Mouse (Mus musculus) layer of hippocampus, adult 9-10 months (tissue): ENCODE data around the gene Rab42.

Source experiments
- DNase-seq: peaks from one replicate; pipeline ENCODE4 v3.0.0; 2022; ENCODE audit warnings: low spot score

Rab42 gene

GRCm38 (mm10) chr4:132273166-132273565, 30.0 kb downstream of the Rab42 start:
- DNase-seq: no peak

- DNase-seq: peak; percentile 83
Measured at GRCm38 (mm10) chr4:132269740-132270560, 33.2 kb downstream of the Rab42 start.

- DNase-seq: no peak
Measured at GRCm38 (mm10) chr4:132268871-132269739, 34.1 kb downstream of the Rab42 start.

- DNase-seq: no peak
Measured at GRCm38 (mm10) chr4:132266835-132267349, 36.3 kb downstream of the Rab42 start.

DNA sequence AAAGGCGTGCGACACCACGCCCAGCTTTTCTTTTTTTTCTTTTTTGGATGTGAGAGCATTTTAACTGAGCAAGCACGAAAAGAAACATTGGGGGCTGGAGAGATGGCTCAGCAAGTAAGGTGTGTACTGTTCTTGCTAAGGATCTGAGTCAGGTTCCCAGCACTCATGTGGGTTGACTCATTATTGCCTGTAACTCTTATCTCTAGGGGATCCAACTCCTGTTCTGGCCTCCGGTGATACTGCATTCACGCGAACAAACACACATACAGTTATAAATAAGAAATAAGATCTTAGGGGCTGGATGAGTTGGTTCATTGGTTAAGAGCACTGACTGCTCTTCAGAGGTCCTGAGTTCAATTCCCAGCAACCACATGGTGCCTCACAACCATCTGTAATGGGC, 39.9 kb downstream of the Rab42 start:
- no peak for DNase-seq

DNA sequence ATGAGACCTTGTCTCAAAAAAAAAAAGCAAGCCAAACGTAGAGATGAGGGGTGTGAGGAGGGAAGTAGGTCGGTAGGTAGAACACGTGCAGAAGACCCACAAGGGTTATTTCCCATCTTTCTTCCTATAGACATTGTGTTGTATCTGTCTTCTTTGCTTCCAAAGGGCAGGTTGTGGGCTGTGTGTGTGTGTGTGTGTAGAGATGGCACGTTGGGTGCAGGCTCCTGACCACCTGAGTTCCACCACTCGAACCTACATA, 40.9 kb downstream of the Rab42 start:
- no peak for DNase-seq

DNA sequence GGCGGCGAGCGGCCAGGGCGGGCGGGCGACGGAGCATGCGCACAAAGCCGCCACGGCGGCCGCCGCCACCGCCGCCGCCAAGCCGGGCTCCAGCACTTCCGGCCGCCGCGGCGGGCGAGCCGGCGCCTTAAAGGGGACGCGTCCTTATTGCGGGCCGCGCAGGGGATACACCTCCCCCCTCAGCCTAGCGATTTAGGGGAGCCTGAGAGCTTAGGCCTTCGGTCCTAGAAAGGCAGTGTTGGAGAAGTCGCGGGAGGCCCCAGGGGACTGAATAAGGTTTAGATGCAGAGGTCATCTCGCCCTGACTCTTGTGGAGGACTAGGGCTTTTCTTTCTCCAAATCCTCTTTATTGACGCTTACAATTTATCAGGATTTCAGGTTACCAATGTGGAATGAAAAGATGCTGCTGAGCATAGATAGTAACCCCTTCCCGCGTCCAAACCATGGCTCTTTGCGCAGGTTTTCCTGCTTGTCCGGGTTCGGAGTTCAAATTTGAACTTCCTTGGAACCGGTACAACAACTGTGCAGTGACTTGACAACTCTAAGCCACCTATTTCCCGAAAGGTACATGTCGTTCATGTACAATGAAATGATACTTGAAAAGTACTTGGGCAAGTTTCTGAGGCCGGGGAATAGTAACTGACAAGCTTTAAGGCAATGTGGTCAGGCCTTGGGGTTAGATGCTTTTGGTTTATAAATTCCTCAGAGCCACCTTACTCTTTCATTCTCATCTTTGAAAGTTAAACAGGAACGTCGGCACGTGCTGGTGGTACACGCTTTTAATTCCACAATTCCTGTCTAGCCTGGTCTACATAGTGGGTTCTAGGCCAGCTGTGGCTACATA, 41.4 kb downstream of the Rab42 start, which contains the start of gene Gmeb1:
Gene Gmeb1, minus strand, starts transcription at position 89 of the 844 bp plus-strand sequence.
- no peak for DNase-seq

DNA sequence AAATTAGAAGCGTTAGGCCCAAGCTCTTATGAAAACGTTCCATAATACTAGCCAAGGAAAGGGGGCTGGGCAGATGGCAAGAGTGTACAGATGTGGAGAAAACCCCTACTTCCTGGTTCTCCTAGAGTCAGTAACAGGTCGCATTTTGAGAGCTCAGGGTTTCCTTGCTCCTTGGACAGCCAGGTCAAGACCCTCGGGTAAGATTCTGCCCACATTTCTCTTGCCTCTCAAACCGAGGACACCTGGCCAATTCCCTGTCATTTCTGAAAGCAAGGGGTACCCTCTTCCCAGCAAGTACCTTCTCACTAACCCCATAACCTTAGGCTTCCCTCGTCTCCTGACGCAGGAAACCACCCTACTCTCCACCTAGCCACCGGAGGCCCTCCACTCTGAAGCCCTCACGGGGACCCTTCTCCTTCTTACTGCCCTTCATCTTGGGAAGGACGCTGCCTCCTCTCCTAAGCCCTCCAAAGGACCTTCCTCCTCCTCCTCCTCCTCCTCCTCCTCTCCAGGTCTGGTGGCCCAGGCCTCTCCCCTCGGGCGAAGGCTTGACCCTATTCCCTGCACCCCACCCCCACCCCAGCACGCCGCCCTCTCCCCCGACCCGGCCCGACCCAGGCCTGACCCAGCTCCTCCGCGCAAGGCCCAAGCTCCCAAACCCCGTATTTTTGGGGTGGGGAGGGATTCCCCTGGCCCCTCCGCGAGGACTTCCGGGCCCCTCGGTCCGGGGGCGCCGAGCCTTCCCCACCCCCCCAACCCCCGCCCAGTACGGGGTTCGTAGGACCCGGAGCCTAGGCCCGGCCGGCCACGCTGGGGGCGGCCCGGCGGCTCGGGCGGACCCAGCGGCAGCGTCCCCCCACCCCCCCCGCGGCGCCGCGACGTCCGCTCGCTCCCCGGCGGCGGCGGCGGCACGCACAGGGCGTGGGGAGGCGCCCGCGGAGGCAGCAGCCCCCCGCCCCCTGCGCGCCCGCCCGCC, 42.5 kb downstream of the Rab42 start:
- DNase-seq: no peak

- DNase-seq: no peak
Measured at GRCm38 (mm10) chr4:132259248-132259647, 43.9 kb downstream of the Rab42 start.

- DNase-seq: no peak
Measured at GRCm38 (mm10) chr4:132256384-132256783, 46.8 kb downstream of the Rab42 start.

DNA sequence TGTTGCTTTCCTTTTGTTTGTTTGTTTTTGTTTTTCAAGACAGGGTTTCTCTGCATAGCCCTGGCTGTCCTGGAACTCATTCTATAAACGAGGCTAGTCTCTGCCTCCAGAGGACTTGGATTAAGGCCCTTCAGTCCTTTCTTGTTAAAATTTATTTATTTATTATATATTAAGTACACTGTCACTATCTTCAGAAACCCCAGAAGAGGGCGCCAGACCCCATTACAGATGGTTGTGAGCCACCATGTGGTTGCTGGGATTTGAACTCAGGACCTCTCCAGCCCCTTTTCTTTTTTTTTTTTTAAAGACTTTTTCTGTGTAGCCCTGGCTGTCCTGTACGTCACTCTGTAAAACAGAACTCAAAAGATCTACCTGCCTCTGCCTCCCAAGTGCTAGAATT, 48.2 kb downstream of the Rab42 start:
- DNase-seq: no peak

DNA sequence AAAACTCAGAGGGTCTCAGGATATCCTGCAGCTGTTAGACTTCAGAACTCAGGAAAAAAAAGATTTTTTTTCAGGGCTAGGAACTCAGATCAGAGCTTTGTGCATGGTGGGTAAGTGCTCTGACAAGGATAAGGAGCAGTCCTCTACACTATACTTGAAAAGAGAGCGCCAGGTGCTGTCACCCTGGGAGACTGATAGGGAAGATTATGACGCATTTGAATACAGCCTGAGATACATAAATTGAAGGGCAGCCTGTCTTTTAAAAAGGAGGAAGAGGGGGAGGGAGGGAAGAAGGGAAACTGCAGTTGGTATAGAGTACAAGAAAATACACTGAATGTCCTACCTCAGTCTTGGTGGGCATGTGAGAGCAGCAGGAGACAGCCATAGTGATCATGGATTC, 49.6 kb downstream of the Rab42 start:
- no peak for DNase-seq

DNA sequence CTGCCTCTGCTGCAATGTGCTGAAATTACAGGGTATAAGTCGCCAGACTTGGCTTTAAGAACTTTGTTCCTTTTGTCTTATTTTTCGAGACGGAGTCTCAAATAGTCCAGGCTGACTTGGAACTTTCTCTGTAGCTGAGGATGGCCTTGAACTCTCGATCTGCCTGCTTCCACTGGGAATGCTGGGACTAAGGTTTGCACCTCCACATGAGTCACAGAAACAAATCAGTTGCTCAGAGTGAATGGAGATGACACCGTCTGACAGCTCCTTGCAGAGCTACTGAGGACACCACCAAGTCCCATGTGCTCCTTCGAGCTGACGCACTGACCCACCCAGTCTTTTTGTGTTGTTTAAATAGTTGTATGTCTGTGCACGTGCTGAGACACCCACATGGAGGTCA, 50.1 kb downstream of the Rab42 start:
- no peak for DNase-seq
